Mouse (Mus musculus): Measurements from ENCODE around the gene Tmem200a.

- TF ChIP-seq POLR2A (IDR thresholded peaks at IDR 0.05; ENCODE audit: borderline replicate concordance, extremely low read depth, low read depth, low read length) (no peak), CTCF (IDR thresholded peaks at IDR 0.05; ENCODE audit: insufficient read depth, low read length) (no peak)
These were observed 73.4 kb downstream of the Tmem200a start for GRCm38 (mm10) chr10:26005471-26005870.

All from lung, adult 2 months (tissue).